Mouse (Mus musculus): ENCODE measurements around the gene 1810055G02Rik. TPM values are rescaled to one million over a fixed set of nuclear protein-coding genes. Genes with fewer than 3 reads are reported as not detected.

The 1810055G02Rik gene
- total and polyA plus RNA-seq, 3 experiments: 5.6 to 9.5 (median 7.9) TPM

DNA sequence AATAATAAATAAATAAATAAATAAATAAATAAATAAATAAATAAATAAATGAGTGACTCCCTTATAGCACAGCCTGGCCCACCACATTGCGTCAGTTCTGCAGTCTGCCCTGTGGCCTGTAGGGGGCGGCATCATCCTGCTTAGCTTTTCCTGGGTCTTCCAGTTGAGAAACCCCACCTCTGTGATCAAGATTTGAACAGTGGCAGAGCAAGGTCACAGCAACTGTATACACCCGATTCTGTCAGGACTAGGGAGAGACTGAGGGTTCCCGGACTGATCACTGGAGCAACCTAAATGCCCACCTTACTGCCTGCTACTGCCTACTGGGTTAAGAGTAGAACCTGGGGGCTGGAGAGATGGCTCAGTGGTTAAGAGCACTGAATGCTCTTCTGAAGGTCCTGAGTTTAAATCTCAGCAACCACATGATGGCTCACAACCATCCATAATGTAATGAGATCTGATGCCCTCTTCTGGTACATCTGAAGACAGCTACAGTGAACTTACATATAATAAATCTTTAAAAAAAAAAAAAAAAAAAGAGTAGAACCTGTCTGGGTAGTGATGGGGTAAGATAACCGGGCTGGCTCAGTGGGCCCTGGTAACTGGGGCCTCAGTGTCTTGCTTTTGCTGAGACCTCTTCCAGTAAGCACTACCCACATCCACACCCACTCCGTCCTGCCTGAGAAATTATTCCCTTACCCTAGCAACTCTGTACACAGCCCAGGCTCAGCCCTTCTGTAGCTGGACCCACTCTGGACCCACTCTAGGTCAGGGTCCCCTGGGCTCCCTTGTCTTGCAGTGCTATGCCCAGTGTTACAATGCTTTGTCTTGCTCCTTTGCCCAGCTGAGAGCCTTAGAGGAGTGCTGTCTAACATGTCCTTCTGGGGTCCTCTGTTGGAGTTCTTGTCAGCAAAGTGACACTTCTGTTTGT lies 8.3 kb upstream of the 1810055G02Rik start:
- peak; percentile 72 for DNase-seq (ENCODE audit: extremely low read depth)
- no peak overlapping the region for H3K27ac ChIP-seq (ENCODE audit: insufficient read depth, low read depth)
- peak overlapping the region; percentile 32 for H3K4me2 ChIP-seq (ENCODE audit: insufficient read depth, low read depth, poor library complexity, severe bottlenecking)
- H3K4me3 ChIP-seq (replicated peaks in 1 of 3; ENCODE audit: low read depth in 2 of 3, low read length in 2 of 3, poor library complexity in 1 of 3): no peak overlapping the region
- H3K4me1 ChIP-seq (ENCODE audit: control insufficient read depth in 1 of 2, insufficient read depth in 2 of 2): 0 out of 4 replicates have a peak, but pooled peaks cover 2% of the 10 kb centered on the region in 2 experiments
- no peaks in the 10 kb centered on the region for H3K79me2 ChIP-seq (replicated peaks; ENCODE audit: control insufficient read depth, extremely low read depth, insufficient read depth, poor library complexity, severe bottlenecking)
- H3K27me3 ChIP-seq (replicated peaks): peaks cover 3% of the 10 kb centered on the region
- no peaks in the 10 kb centered on the region for H3K36me3 ChIP-seq (replicated peaks in 1 of 2; ENCODE audit: control insufficient read depth in 1 of 2, insufficient read depth in 1 of 2, low read length in 1 of 2)
- TF ChIP-seq SMC3 (IDR thresholded peaks at IDR 0.05; ENCODE audit: low read depth, low read length): peak; percentile 37
- no peak for TF ChIP-seq MEF2A (IDR thresholded peaks at IDR 0.05; ENCODE audit: borderline replicate concordance, low read depth, low read length)
- no peak for TF ChIP-seq KAT2A (IDR thresholded peaks at IDR 0.05; ENCODE audit: insufficient replicate concordance, low read length)
- no peak for TF ChIP-seq JUN (IDR thresholded peaks at IDR 0.05; ENCODE audit: insufficient read depth, low read depth, low read length)
- no peak for TF ChIP-seq MAZ (IDR thresholded peaks at IDR 0.05; ENCODE audit: low read depth, low read length)
- no peak for TF ChIP-seq RCOR1 (conservative IDR thresholded peaks at IDR 0.05; ENCODE audit: low read depth, low read length)
- TF ChIP-seq POLR2A (IDR thresholded peaks at IDR 0.05; ENCODE audit: low read depth, low read length): no peak
- TF ChIP-seq MAX (IDR thresholded peaks at IDR 0.05; ENCODE audit: low read length): no peak
- TF ChIP-seq NELFE (IDR thresholded peaks at IDR 0.05; ENCODE audit: low read depth, low read length): 0 out of 2 replicates have a peak, but pooled peaks have one; percentile 21
- peak; percentile 47; the same call in 1 of the 2 replicates for TF ChIP-seq ZC3H11A (IDR thresholded peaks at IDR 0.05; ENCODE audit: low read depth, low read length)
- TF ChIP-seq RAD21 (IDR thresholded peaks at IDR 0.05; ENCODE audit: low read depth, low read length): peak; percentile 71
- no peak for TF ChIP-seq E2F4 (IDR thresholded peaks at IDR 0.05; ENCODE audit: insufficient replicate concordance, low read depth, low read length)
- no peak for TF ChIP-seq BHLHE40 (IDR thresholded peaks at IDR 0.05; ENCODE audit: low read depth, low read length)
- TF ChIP-seq MAFK (IDR thresholded peaks at IDR 0.05; ENCODE audit: insufficient replicate concordance, low read length): no peak
- no peak for TF ChIP-seq USF1 (IDR thresholded peaks at IDR 0.05; ENCODE audit: low read depth, low read length)
- TF ChIP-seq UBTF (IDR thresholded peaks at IDR 0.05; ENCODE audit: low read depth, low read length): no peak
- 0 out of 2 replicates have a peak, but pooled peaks have one; percentile 8 for TF ChIP-seq ELF1 (IDR thresholded peaks at IDR 0.05; ENCODE audit: low read depth, low read length)
- TF ChIP-seq IRF4 (IDR thresholded peaks at IDR 0.05; ENCODE audit: low read depth, low read length): 0 out of 2 replicates have a peak, but pooled peaks have one; percentile 5
- no peak for TF ChIP-seq JUND (conservative IDR thresholded peaks at IDR 0.05; ENCODE audit: low read depth, low read length)
- no peak for TF ChIP-seq MYC (IDR thresholded peaks at IDR 0.05; ENCODE audit: low read depth, low read length)
- TF ChIP-seq TBP (conservative IDR thresholded peaks at IDR 0.05; ENCODE audit: low read depth, low read length): no peak
- TF ChIP-seq MXI1 (IDR thresholded peaks at IDR 0.05; ENCODE audit: low read depth, low read length): no peak
- no peak for TF ChIP-seq USF2 (conservative IDR thresholded peaks at IDR 0.05; ENCODE audit: low read depth, low read length)
- no peak for TF ChIP-seq POLR2AphosphoS2 (IDR thresholded peaks at IDR 0.05; ENCODE audit: low read depth, low read length)
- TF ChIP-seq CHD2 (IDR thresholded peaks at IDR 0.05; ENCODE audit: low read length): no peak
- no peak for TF ChIP-seq ZMIZ1 (IDR thresholded peaks at IDR 0.05; ENCODE audit: low read depth, low read length)
- TF ChIP-seq ZNF384 (IDR thresholded peaks at IDR 0.05; ENCODE audit: low read depth, low read length): peak; percentile 66; the same call in 1 of the 2 replicates
- TF ChIP-seq HCFC1 (IDR thresholded peaks at IDR 0.05; ENCODE audit: low read depth, low read length): no peak; the same call in 1 of the 2 replicates
- TF ChIP-seq CHD1 (IDR thresholded peaks at IDR 0.05; ENCODE audit: low read depth, low read length): no peak
- no peak for TF ChIP-seq GABPA (IDR thresholded peaks at IDR 0.05; ENCODE audit: insufficient replicate concordance, low read depth, low read length)
- TF ChIP-seq PAX5 (IDR thresholded peaks at IDR 0.05; ENCODE audit: low read length): no peak
- TF ChIP-seq ETS1 (conservative IDR thresholded peaks at IDR 0.05; ENCODE audit: low read depth, low read length): no peak
- 0 out of 2 replicates have a peak, but pooled peaks have one; percentile 20 for TF ChIP-seq SIN3A (IDR thresholded peaks at IDR 0.05; ENCODE audit: low read length)
- peak; percentile 51 to 82 for TF ChIP-seq CTCF (conservative IDR thresholded peaks at IDR 0.05 in 1 of 2, IDR thresholded peaks at IDR 0.05 in 1 of 2; ENCODE audit: low read depth in 2 of 2, low read length in 2 of 2)
- no peak for TF ChIP-seq NRF1 (IDR thresholded peaks at IDR 0.05; ENCODE audit: low read depth, low read length)
- no peak for TF ChIP-seq EP300 (IDR thresholded peaks at IDR 0.05; ENCODE audit: low read length)
- no peak for TF ChIP-seq ZKSCAN1 (IDR thresholded peaks at IDR 0.05; ENCODE audit: borderline replicate concordance, low read depth, low read length)
- 0 out of 2 replicates have a peak, but pooled peaks have one; percentile 19 for TF ChIP-seq TCF12 (IDR thresholded peaks at IDR 0.05; ENCODE audit: low read depth, low read length)
- in situ Hi-C loops (cut with MboI; ENCODE audit: low pct_ligation_motif_present, low pct_unique_long_range_greater_than_20kb, low sequenced_read_pairs): no loop called here
- no peaks in the 10 kb centered on the region for H3K9me3 ChIP-seq (replicated peaks; ENCODE audit: low read length)
- dilution Hi-C loops (cut with MboI; ENCODE audit: extremely low pct_ligation_motif_present, extremely low pct_unique_long_range_greater_than_20kb, low sequenced_read_pairs): no loop called here
- H3K9ac ChIP-seq (ENCODE audit: insufficient read depth, low read depth): no peak overlapping the region

All from CH12.LX (cell line).